Mouse (Mus musculus): ENCODE measurements around the gene Fam149a.

Gene Fam149a

GRCm38 (mm10) chr8:45381963-45382347, at the start of gene Fam149a:
Gene Fam149a, minus strand, starts transcription at chr8:45382291.
- DNase-seq: no peak

- peak; percentile 64 for DNase-seq
Measured at GRCm38 (mm10) chr8:45420151-45420550, 38.1 kb upstream of the Fam149a start.

- DNase-seq: no peak
Measured at GRCm38 (mm10) chr8:45414965-45415364, 32.9 kb upstream of the Fam149a start.

GRCm38 (mm10) chr8:45410882-45411281, 28.8 kb upstream of the Fam149a start, which contains the start of gene Tlr3:
Gene Tlr3, minus strand, starts transcription at chr8:45411080.
- DNase-seq: no peak

- peak; percentile 99 for DNase-seq
Measured at GRCm38 (mm10) chr8:45410146-45410880, 28.2 kb upstream of the Fam149a start.

- no peak for DNase-seq
Measured at GRCm38 (mm10) chr8:45409702-45410101, 27.6 kb upstream of the Fam149a start.

GRCm38 (mm10) chr8:45383250-45383649, 1.2 kb upstream of the Fam149a start:
- no peak for DNase-seq

GRCm38 (mm10) chr8:45381075-45381962, 772 bp downstream of the Fam149a start:
- DNase-seq: no peak

- no peak for DNase-seq
Measured at GRCm38 (mm10) chr8:45380598-45380997, 1.5 kb downstream of the Fam149a start.

GRCm38 (mm10) chr8:45374071-45374470, 8.0 kb downstream of the Fam149a start:
- no peak for DNase-seq

GRCm38 (mm10) chr8:45367154-45367553, 14.9 kb downstream of the Fam149a start:
- peak; percentile 55 for DNase-seq

GRCm38 (mm10) chr8:45363220-45363619, 18.9 kb downstream of the Fam149a start:
- DNase-seq: peak; percentile 53

GRCm38 (mm10) chr8:45362323-45362722, 19.8 kb downstream of the Fam149a start:
- DNase-seq: peak; percentile 25

- no peak for DNase-seq
Measured at GRCm38 (mm10) chr8:45359091-45359605, 22.9 kb downstream of the Fam149a start.

GRCm38 (mm10) chr8:45358132-45358918, 23.8 kb downstream of the Fam149a start:
- DNase-seq: peak; percentile 95

- peak; percentile 48 for DNase-seq
Measured at GRCm38 (mm10) chr8:45355809-45356208, 26.3 kb downstream of the Fam149a start.

GRCm38 (mm10) chr8:45345031-45345430, 37.1 kb downstream of the Fam149a start:
- peak; percentile 82 for DNase-seq

GRCm38 (mm10) chr8:45344298-45344697, 37.8 kb downstream of the Fam149a start:
- peak; percentile 77 for DNase-seq

GRCm38 (mm10) chr8:45341630-45342628, 40.2 kb downstream of the Fam149a start:
- peak; percentile 77 for DNase-seq

- peak; percentile 96 for DNase-seq
Measured at GRCm38 (mm10) chr8:45333493-45333892, 48.6 kb downstream of the Fam149a start.

GRCm38 (mm10) chr8:45332685-45333409, 49.2 kb downstream of the Fam149a start, which contains the start of gene Cyp4v3:
Gene Cyp4v3, minus strand, starts transcription at chr8:45333216.
- peak; percentile 99 for DNase-seq
